Mouse (Mus musculus) liver, embryonic 16.5 days (tissue): Measurements from ENCODE around the gene Fbxo24. TPM values are rescaled to one million over a fixed set of nuclear protein-coding genes. Genes with fewer than 3 reads are reported as not detected.

Experiments
- ATAC-seq: fragments of 200-750 bp; cut with Nextera tagmentation; 2 replicates; pipeline ENCODE4 v1.8.0; 2017; ENCODE audit warnings: low read depth, mild to moderate bottlenecking, moderate number of reproducible peaks, moderate library complexity
- H3K27ac ChIP-seq: fragments of 300-500 bp; sonication (generic); 2 replicates; pipeline ENCODE4 v1.5.1; 2014; ENCODE audit warnings: mild to moderate bottlenecking, low read length
- H3K27me3 ChIP-seq: fragments of 300-500 bp; sonication (generic); 2 replicates; pipeline ENCODE4 v1.6.1; 2014; ENCODE audit warnings: low read depth, low read length, mixed read lengths; ENCODE audit not compliant: control insufficient read depth, insufficient read depth
- H3K36me3 ChIP-seq: fragments of 300-500 bp; sonication (generic); 2 replicates; pipeline ENCODE4 v1.6.1; 2014; ENCODE audit warnings: mild to moderate bottlenecking; ENCODE audit not compliant: control insufficient read depth, insufficient read depth
- H3K4me1 ChIP-seq: fragments of 300-500 bp; sonication (generic); 2 replicates; pipeline ENCODE4 v1.6.1; 2014; ENCODE audit warnings: low read depth, low read length, mixed read lengths; ENCODE audit not compliant: control insufficient read depth
- H3K4me2 ChIP-seq: fragments of 300-500 bp; sonication (generic); 2 replicates; pipeline ENCODE4 v1.6.1; 2014; ENCODE audit warnings: low read depth, low read length, mixed read lengths
- H3K4me3 ChIP-seq: fragments of 300-500 bp; sonication (generic); 2 replicates; pipeline ENCODE4 v1.5.1; 2014; ENCODE audit warnings: low read depth, mild to moderate bottlenecking, low read length
- H3K9ac ChIP-seq: fragments of 300-500 bp; sonication (generic); 2 replicates; pipeline ENCODE4 v1.6.1; 2014; ENCODE audit warnings: low read depth, low read length
- H3K9me3 ChIP-seq: fragments of 300-500 bp; sonication (generic); replicated peaks from 2 replicates; pipeline ENCODE4 v1.6.1; 2016; ENCODE audit warnings: low read length; ENCODE audit not compliant: control insufficient read depth
- WGBS: fragments of 180-500 bp; shearing (Covaris S2); extraction: QIAGEN DNeasy Blood & Tissue Kit; methylation state at CpG from one replicate; pipeline ENCODE4 v1.1.7; 2014; ENCODE audit not compliant: insufficient replicate concordance; 5-methylcytosine and 5-hydroxymethylcytosine counted together
- polyA plus RNA-seq: library from polyadenylated mRNA; unstranded; fragments of >200 nt; fragmentation: Nextera tagmentation; extraction: Ambion mirVana; gene quantifications from 2 replicates; pipeline ENCODE4 v1.2.1, GENCODE M21; 2015

Fbxo24 gene
- polyA plus RNA-seq, 1 experiment from 2014 or later, result 0.07 TPM

DNA sequence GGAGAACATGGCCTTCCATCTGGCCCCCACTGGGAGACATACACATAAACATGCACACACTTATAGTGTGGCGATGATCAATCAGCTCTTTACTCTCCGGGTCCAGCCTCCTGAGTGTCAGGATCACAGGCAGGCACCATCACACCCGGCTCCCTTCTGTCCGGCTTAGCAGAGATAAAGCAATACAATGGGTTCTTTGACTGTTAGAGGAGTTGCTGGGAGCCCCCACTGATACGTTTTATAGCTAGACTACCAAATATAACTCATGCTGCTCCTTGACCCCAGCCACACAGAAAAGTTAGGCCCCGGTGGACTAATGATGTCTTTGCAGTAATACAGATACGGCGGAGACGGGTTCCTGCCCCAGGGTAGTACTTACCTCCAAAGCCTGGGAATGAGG is 34.3 kb upstream of the Fbxo24 start:
- peaks cover 81% of the 10 kb centered on the region for H3K36me3 ChIP-seq
- 88% methylated on average over 9 of the region's 9 CpGs for WGBS
- H3K27ac ChIP-seq, result no peak overlapping the region
- no peaks in the 10 kb centered on the region for H3K9me3 ChIP-seq
- H3K4me1 ChIP-seq, result no peaks in the 10 kb centered on the region
- ATAC-seq, result no peak
- no peak overlapping the region for H3K9ac ChIP-seq
- no peak overlapping the region for H3K4me3 ChIP-seq
- no peaks in the 10 kb centered on the region for H3K27me3 ChIP-seq
- H3K4me2 ChIP-seq, result no peak overlapping the region

DNA sequence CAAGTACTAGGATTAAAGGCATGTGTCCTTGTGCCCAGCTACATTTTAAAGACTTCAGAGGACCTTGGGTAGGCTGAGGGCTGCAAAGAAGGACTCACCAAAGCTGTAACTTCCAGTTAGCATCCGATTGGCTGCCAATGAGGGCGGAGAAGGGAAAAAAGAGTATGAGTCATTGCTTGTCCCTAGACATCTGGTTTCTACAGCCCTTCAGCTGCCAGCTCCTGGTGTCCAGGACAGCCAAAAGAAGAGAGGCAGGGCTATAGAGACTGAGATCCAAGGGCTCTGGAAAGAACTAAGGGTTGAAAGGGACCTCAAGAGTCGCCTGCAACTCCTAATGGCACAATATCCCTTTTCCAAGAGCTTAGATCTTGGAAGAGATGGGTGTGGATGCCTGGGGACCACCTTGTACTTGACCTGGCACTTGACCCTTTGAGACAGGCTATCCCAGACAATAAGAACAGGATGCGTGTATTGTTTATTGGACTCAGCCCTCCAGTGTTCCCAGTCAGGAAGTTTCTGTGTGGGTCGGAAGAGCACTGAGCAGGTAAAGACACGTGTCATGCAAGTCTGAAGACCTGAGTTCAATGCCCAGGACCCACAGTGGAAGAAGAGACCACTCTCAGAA is 31.4 kb upstream of the Fbxo24 start:
- Histone ChIP-seq H3K9ac (no peak overlapping the region), H3K27me3 (no peaks in the 10 kb centered on the region), H3K36me3 (peaks cover 75% of the 10 kb centered on the region), H3K27ac (no peak overlapping the region), H3K9me3 (no peaks in the 10 kb centered on the region), H3K4me3 (no peak overlapping the region), H3K4me2 (no peak overlapping the region), H3K4me1 (no peaks in the 10 kb centered on the region; the same call in 1 of the 2 replicates)
- no peak for ATAC-seq
- WGBS, result 86% methylated on average over 6 of the region's 6 CpGs

GRCm38 (mm10) chr5:137656977-137657376 is 28.2 kb upstream of the Fbxo24 start:
- Histone ChIP-seq H3K9me3 (no peaks in the 10 kb centered on the region), H3K27me3 (no peaks in the 10 kb centered on the region), H3K9ac (no peak overlapping the region), H3K27ac (no peak overlapping the region), H3K4me1 (no peaks in the 10 kb centered on the region; the same call in 1 of the 2 replicates), H3K4me2 (no peak overlapping the region), H3K36me3 (peaks cover 69% of the 10 kb centered on the region), H3K4me3 (no peak overlapping the region)
- 43% methylated on average over 6 of the region's 6 CpGs for WGBS
- ATAC-seq, result 0 out of 2 replicates have a peak, but pooled peaks have one; percentile 33

GRCm38 (mm10) chr5:137654746-137655145 is 25.9 kb upstream of the Fbxo24 start:
- Histone ChIP-seq H3K4me3 (no peak overlapping the region), H3K9ac (no peak overlapping the region), H3K9me3 (no peaks in the 10 kb centered on the region), H3K4me1 (peaks cover 10% of the 10 kb centered on the region), H3K4me2 (no peak overlapping the region), H3K36me3 (peaks cover 64% of the 10 kb centered on the region), H3K27ac (no peak overlapping the region), H3K27me3 (no peaks in the 10 kb centered on the region)
- WGBS, result 79% methylated on average over 7 of the region's 7 CpGs
- ATAC-seq, result no peak

DNA sequence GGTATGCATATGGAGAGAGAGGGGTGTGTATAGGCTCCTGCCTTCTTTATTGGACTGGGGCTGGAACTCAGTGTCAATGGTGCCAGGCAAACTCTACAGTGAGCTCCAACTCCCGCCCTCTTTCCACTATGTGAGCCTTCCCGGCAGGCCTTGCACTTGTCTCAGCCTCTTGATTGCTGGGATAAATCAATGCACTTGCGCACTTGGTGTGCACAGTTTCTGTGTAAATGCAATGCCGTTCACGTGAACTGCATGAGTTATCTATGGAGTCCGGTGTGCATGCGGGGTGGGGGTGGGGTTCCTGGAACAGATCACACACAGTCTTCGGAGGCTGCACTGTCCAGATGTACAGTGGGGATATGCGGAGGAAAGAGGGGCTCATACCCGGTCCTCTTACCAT is 24.6 kb upstream of the Fbxo24 start:
- Histone ChIP-seq H3K9ac (no peak overlapping the region), H3K4me2 (no peak overlapping the region), H3K4me3 (no peak overlapping the region), H3K27me3 (no peaks in the 10 kb centered on the region), H3K36me3 (peaks cover 51% of the 10 kb centered on the region), H3K27ac (no peak overlapping the region), H3K4me1 (peaks cover 20% of the 10 kb centered on the region), H3K9me3 (no peaks in the 10 kb centered on the region)
- whole genome bisulfite sequencing, result 85% methylated on average over 10 of the region's 10 CpGs
- no peak for ATAC-seq

- Histone ChIP-seq H3K27ac (no peak overlapping the region), H3K36me3 (peaks cover 44% of the 10 kb centered on the region), H3K27me3 (no peaks in the 10 kb centered on the region), H3K4me3 (no peak overlapping the region), H3K4me2 (no peak overlapping the region), H3K9me3 (no peaks in the 10 kb centered on the region), H3K9ac (no peak overlapping the region), H3K4me1 (peaks cover 23% of the 10 kb centered on the region)
- WGBS, result 33% methylated on average over 3 of the region's 3 CpGs
- ATAC-seq, result no peak
These were observed 23.7 kb upstream of the Fbxo24 start for GRCm38 (mm10) chr5:137652474-137652873.

DNA sequence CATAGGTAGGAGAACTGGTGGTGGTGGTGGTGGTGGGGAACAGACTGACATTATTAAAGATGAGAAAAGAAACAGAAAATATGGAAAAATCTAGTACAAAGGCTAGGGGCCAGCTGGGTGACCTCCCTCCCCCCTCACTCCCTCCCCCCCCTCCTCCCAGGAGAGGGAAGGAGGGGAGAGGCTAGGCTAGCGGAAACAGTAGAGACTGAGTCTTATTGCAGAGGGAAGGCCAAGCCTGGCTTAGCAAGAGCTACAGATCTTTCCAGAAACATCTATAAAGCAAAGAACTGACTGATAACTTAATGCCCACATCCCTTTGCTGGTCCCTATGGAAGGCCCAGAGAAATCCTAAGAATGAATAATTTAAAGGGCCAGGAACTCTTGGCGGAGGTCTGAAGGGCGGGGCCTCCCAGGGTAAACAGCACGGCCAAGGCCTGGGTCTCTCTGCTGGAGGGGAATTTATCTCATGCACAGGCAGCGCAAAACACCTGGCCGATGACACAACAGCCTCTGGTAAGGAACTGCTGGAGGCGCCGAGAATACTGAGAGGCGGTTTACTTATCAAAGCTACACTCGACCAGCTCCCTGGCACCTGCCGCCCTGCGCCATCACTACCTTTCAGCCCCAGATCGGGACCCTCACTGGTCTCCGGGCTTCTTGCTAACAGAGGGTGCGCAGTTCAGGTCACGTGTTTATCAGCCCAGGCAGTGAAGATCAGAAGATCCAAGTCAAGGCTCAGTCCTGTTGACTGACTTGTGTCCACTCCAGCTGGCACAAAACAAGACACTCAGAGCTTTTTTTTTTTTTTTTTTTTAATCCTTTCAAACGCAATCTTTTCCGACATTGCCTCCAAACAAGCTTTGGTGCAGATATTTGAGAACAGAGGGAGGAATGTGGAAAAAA is 21.1 kb upstream of the Fbxo24 start:
- Histone ChIP-seq H3K9me3 (no peaks in the 10 kb centered on the region), H3K36me3 (peaks cover 33% of the 10 kb centered on the region), H3K27me3 (peaks cover 12% of the 10 kb centered on the region), H3K4me1 (peaks cover 34% of the 10 kb centered on the region), H3K4me2 (no peak overlapping the region; the same call in 1 of the 2 replicates), H3K4me3 (no peak overlapping the region), H3K27ac (no peak overlapping the region), H3K9ac (no peak overlapping the region)
- 23% methylated on average over 18 of the region's 18 CpGs for WGBS
- 0 out of 2 replicates have a peak, but pooled peaks have one; percentile 5 for ATAC-seq

DNA sequence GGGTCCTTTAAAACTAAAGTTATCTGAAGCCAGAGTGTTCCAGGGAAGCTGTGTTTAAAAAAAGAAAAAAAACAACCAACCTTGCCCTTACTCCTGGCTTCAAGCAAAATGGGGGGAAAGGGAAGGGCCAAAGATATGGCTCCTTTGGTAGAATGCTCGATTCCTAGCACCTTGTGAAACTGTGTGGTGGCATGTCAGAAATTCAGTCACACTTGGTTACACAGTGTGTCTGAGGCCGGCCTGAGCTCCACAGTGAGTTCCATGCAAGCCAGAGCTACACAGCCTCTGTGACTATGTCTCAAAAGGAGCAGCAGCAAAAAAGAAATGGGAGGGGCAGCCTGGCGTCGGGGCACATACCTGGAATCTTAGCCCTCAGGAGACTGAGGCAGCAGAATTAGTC is 20.4 kb upstream of the Fbxo24 start:
- Histone ChIP-seq H3K4me2 (no peak overlapping the region), H3K27me3 (peaks cover 17% of the 10 kb centered on the region), H3K4me1 (peaks cover 35% of the 10 kb centered on the region), H3K4me3 (no peak overlapping the region), H3K36me3 (peaks cover 27% of the 10 kb centered on the region), H3K9ac (no peak overlapping the region), H3K27ac (no peak overlapping the region), H3K9me3 (no peaks in the 10 kb centered on the region)
- no peak for ATAC-seq
- 53% methylated on average over 4 of the region's 4 CpGs for WGBS
